Mouse (Mus musculus) MEL (cell line): ENCODE results near the gene Atoh8. TPM values are rescaled to one million over a fixed set of nuclear protein-coding genes. Genes with fewer than 3 reads are reported as not detected.

Source experiments
- DNase-seq: peaks from one replicate; pipeline ENCODE4 v3.0.0; 2011; ENCODE audit warnings: low read depth, low spot score
- H3K27ac ChIP-seq: 2 replicates; pipeline ENCODE4 v1.5.1; 2012; ENCODE audit warnings: low read depth, mild to moderate bottlenecking, control low read depth, low read length, moderate library complexity; ENCODE audit not compliant: control insufficient read depth
- H3K27me3 ChIP-seq, 2 experiments: fragments of 150-350 bp in 1 of 2; sonication (generic) in 1 of 2; 2 replicates each; pipeline ENCODE4 v1.6.1; 2012; ENCODE audit warnings: low read length in 2 of 2, mild to moderate bottlenecking in 2 of 2, improper control_type of control experiment in 1 of 2, moderate library complexity in 1 of 2; ENCODE audit not compliant: insufficient read depth in 2 of 2, control insufficient read depth in 1 of 2
- H3K36me3 ChIP-seq, 2 experiments: 2 replicates each; pipeline ENCODE4 v1.6.1; 2012 to 2014; ENCODE audit warnings: low read length in 2 of 2, improper control_type of control experiment in 1 of 2, inconsistent platforms in 1 of 2, mild to moderate bottlenecking in 1 of 2; ENCODE audit not compliant: insufficient read depth in 2 of 2, control insufficient read depth in 1 of 2
- H3K4me1 ChIP-seq, 2 experiments: fragments of 150-350 bp in 1 of 2; sonication (generic) in 1 of 2; 2 replicates each; pipeline ENCODE4 v1.6.1; 2012; ENCODE audit warnings: low read length in 2 of 2, improper control_type of control experiment in 1 of 2, mild to moderate bottlenecking in 1 of 2; ENCODE audit not compliant: insufficient read depth in 2 of 2, control insufficient read depth in 1 of 2
- H3K4me3 ChIP-seq, 2 experiments: fragments of 150-350 bp in 1 of 2; sonication (generic) in 1 of 2; 2 replicates each; pipeline ENCODE4 v1.5.1; 2012; ENCODE audit warnings: low read depth in 2 of 2, low read length in 2 of 2, mild to moderate bottlenecking in 2 of 2, moderate library complexity in 2 of 2, control low read depth in 1 of 2, improper control_type of control experiment in 1 of 2; ENCODE audit not compliant: control insufficient read depth in 1 of 2, insufficient read depth in 1 of 2
- H3K79me2 ChIP-seq: 2 replicates; pipeline ENCODE4 v1.6.1; 2012; ENCODE audit warnings: mild to moderate bottlenecking, low read length, moderate library complexity; ENCODE audit not compliant: control insufficient read depth, poor library complexity, insufficient read depth
- H3K9ac ChIP-seq: 2 replicates; pipeline ENCODE4 v1.6.1; 2012; ENCODE audit warnings: low read depth, mild to moderate bottlenecking, control low read depth, low read length, moderate library complexity; ENCODE audit not compliant: control insufficient read depth, poor library complexity, severe bottlenecking
- H3K9me3 ChIP-seq: fragments of 150-350 bp; sonication (generic); replicated peaks from 2 replicates; pipeline ENCODE4 v1.6.1; 2012; ENCODE audit warnings: mild to moderate bottlenecking, low read length, improper control_type of control experiment, moderate library complexity; ENCODE audit not compliant: insufficient read depth
- BHLHE40 ChIP-seq: IDR thresholded peaks from 2 replicates; pipeline ENCODE4 v1.6.1; 2012; ENCODE audit warnings: low read depth, mild to moderate bottlenecking, inconsistent platforms, low read length, improper control_type of control experiment, borderline replicate concordance
- CHD1 ChIP-seq: IDR thresholded peaks from 2 replicates; pipeline ENCODE4 v1.6.1; 2012; ENCODE audit warnings: low read depth, mild to moderate bottlenecking, inconsistent platforms, low read length, improper control_type of control experiment
- CHD2 ChIP-seq: IDR thresholded peaks from 2 replicates; pipeline ENCODE4 v1.6.1; 2011; ENCODE audit warnings: low read length, improper control_type of control experiment
- CTCF ChIP-seq, 3 experiments: IDR thresholded peaks in 2 of 3; conservative IDR thresholded peaks in 1 of 3; 2 replicates each; pipeline ENCODE4 v1.5.1; 2011 to 2012; ENCODE audit warnings: low read length in 3 of 3, low read depth in 2 of 3, mild to moderate bottlenecking in 2 of 3, improper control_type of control experiment in 1 of 3, inconsistent platforms in 1 of 3, mixed read lengths in 1 of 3, moderate library complexity in 1 of 3; ENCODE audit not compliant: control insufficient read depth in 1 of 3, insufficient read depth in 1 of 3, poor library complexity in 1 of 3, severe bottlenecking in 1 of 3
- E2F4 ChIP-seq: IDR thresholded peaks from 2 replicates; pipeline ENCODE4 v1.6.1; 2011; ENCODE audit warnings: low read depth, low read length, improper control_type of control experiment, borderline replicate concordance
- ELF1 ChIP-seq: IDR thresholded peaks from 2 replicates; pipeline ENCODE4 v1.6.1; 2014; ENCODE audit warnings: low read depth, mild to moderate bottlenecking, inconsistent platforms, low read length, improper control_type of control experiment, moderate library complexity
- EP300 ChIP-seq, 2 experiments: IDR thresholded peaks; 2 replicates each; pipeline ENCODE4 v1.6.1; 2011; ENCODE audit warnings: improper control_type of control experiment in 2 of 2, low read length in 2 of 2, low read depth in 1 of 2, mild to moderate bottlenecking in 1 of 2
- GABPA ChIP-seq: IDR thresholded peaks from 2 replicates; pipeline ENCODE4 v1.6.1; 2012; ENCODE audit warnings: low read depth, mild to moderate bottlenecking, inconsistent platforms, low read length, improper control_type of control experiment, moderate library complexity
- HCFC1 ChIP-seq: IDR thresholded peaks from 2 replicates; pipeline ENCODE4 v1.6.1; 2012; ENCODE audit warnings: low read depth, mild to moderate bottlenecking, inconsistent platforms, low read length, improper control_type of control experiment, moderate library complexity
- JUND ChIP-seq: IDR thresholded peaks from 2 replicates; pipeline ENCODE4 v1.6.1; 2011; ENCODE audit warnings: low read depth, mild to moderate bottlenecking, improper control_type of control experiment, low read length
- MAZ ChIP-seq: IDR thresholded peaks from 2 replicates; pipeline ENCODE4 v1.6.1; 2012; ENCODE audit warnings: low read depth, mild to moderate bottlenecking, inconsistent platforms, low read length, improper control_type of control experiment
- MXI1 ChIP-seq: IDR thresholded peaks from 2 replicates; pipeline ENCODE4 v1.6.1; 2011; ENCODE audit warnings: mild to moderate bottlenecking, low read depth, low read length, improper control_type of control experiment
- MYB ChIP-seq: IDR thresholded peaks from 2 replicates; pipeline ENCODE4 v1.6.1; 2011; ENCODE audit warnings: mild to moderate bottlenecking, low read depth, low read length, improper control_type of control experiment
- MYC ChIP-seq: IDR thresholded peaks from 2 replicates; pipeline ENCODE4 v1.6.1; 2011; ENCODE audit warnings: low read depth, mild to moderate bottlenecking, low read length, improper control_type of control experiment, moderate library complexity
- NELFE ChIP-seq: IDR thresholded peaks from 2 replicates; pipeline ENCODE4 v1.6.1; 2011; ENCODE audit warnings: low read depth, low read length, improper control_type of control experiment
- POLR2A ChIP-seq, 2 experiments: IDR thresholded peaks; 2 replicates each; pipeline ENCODE4 v1.6.1; 2011 to 2012; ENCODE audit warnings: low read length in 2 of 2, mild to moderate bottlenecking in 2 of 2, control low read depth in 1 of 2, improper control_type of control experiment in 1 of 2, low read depth in 1 of 2, moderate library complexity in 1 of 2; ENCODE audit not compliant: control insufficient read depth in 1 of 2, insufficient read depth in 1 of 2, poor library complexity in 1 of 2
- POLR2AphosphoS2 ChIP-seq: IDR thresholded peaks from 2 replicates; pipeline ENCODE4 v1.6.1; 2011; ENCODE audit warnings: low read length, improper control_type of control experiment
- POLR2AphosphoS5 ChIP-seq: IDR thresholded peaks from 2 replicates; pipeline ENCODE4 v1.6.1; 2012; ENCODE audit warnings: low read depth, borderline replicate concordance, mild to moderate bottlenecking, inconsistent platforms, low read length, moderate library complexity, mixed read lengths
- RAD21 ChIP-seq: IDR thresholded peaks from 2 replicates; pipeline ENCODE4 v1.6.1; 2011; ENCODE audit warnings: mild to moderate bottlenecking, low read depth, low read length, improper control_type of control experiment
- SIN3A ChIP-seq: IDR thresholded peaks from 2 replicates; pipeline ENCODE4 v1.6.1; 2012; ENCODE audit warnings: low read length, improper control_type of control experiment, inconsistent platforms
- SMC3 ChIP-seq: IDR thresholded peaks from 2 replicates; pipeline ENCODE4 v1.6.1; 2011; ENCODE audit warnings: low read depth, low read length, improper control_type of control experiment
- TAL1 ChIP-seq: IDR thresholded peaks from 2 replicates; pipeline ENCODE4 v1.6.1; 2012; ENCODE audit warnings: mild to moderate bottlenecking, inconsistent platforms, low read length, moderate library complexity, mixed read lengths
- TBP ChIP-seq: IDR thresholded peaks from 2 replicates; pipeline ENCODE4 v1.8.0; 2011; ENCODE audit warnings: low read depth, low read length, improper control_type of control experiment
- UBTF ChIP-seq: IDR thresholded peaks from 2 replicates; pipeline ENCODE4 v1.6.1; 2012; ENCODE audit warnings: low read depth, mild to moderate bottlenecking, inconsistent platforms, low read length, improper control_type of control experiment, moderate library complexity, borderline replicate concordance; ENCODE audit not compliant: insufficient read depth
- USF1 ChIP-seq: IDR thresholded peaks from 2 replicates; pipeline ENCODE4 v1.6.1; 2014; ENCODE audit warnings: low read depth, mild to moderate bottlenecking, inconsistent platforms, low read length, improper control_type of control experiment, moderate library complexity
- ZC3H11A ChIP-seq: IDR thresholded peaks from 2 replicates; pipeline ENCODE4 v1.6.1; 2012; ENCODE audit warnings: low read depth, mild to moderate bottlenecking, inconsistent platforms, low read length, improper control_type of control experiment
- ZKSCAN1 ChIP-seq: IDR thresholded peaks from 2 replicates; pipeline ENCODE4 v1.6.1; 2012; ENCODE audit warnings: low read depth, mild to moderate bottlenecking, inconsistent platforms, low read length, improper control_type of control experiment, moderate library complexity
- ZMIZ1 ChIP-seq: IDR thresholded peaks from 2 replicates; pipeline ENCODE4 v1.6.1; 2012; ENCODE audit warnings: low read depth, mild to moderate bottlenecking, inconsistent platforms, low read length, improper control_type of control experiment, moderate library complexity
- ZNF384 ChIP-seq: IDR thresholded peaks from 2 replicates; pipeline ENCODE4 v1.6.1; 2012; ENCODE audit warnings: low read depth, mild to moderate bottlenecking, inconsistent platforms, low read length, improper control_type of control experiment
- polyA plus RNA-seq, 2 experiments: library from polyadenylated mRNA; stranded (reverse) in 1 of 2; unstranded in 1 of 2; fragments of >175 nt in 1 of 2; fragments of >200 nt in 1 of 2; gene quantifications; 2 replicates each; pipeline versions ENCODE4 v1.2.1 to v1.2.4; 2012; ENCODE audit warnings: low replicate concordance in 2 of 2, low read depth in 1 of 2; ENCODE audit not compliant: insufficient read length in 2 of 2, insufficient read depth in 1 of 2, missing spikeins in 1 of 2
- total RNA-seq: library from RNA; depleted of rRNA; stranded (reverse); fragments of 300-350 nt; gene quantifications from 2 replicates; pipeline ENCODE4 v1.2.3, GENCODE M21; 2012

Gene Atoh8
- total and polyA plus RNA-seq, 3 experiments, result not detected

- Histone ChIP-seq H3K4me1 (no peaks in the 10 kb centered on the region), H3K27ac (no peak overlapping the region), H3K4me3 (no peak overlapping the region), H3K27me3 (peaks cover 23% of the 10 kb centered on the region in 2 experiments), H3K9ac (no peak overlapping the region), H3K79me2 (no peaks in the 10 kb centered on the region), H3K9me3 (no peaks in the 10 kb centered on the region), H3K36me3 (no peaks in the 10 kb centered on the region)
- DNase-seq, result no peak
- no peak for TF ChIP-seq MYB
- TF ChIP-seq NELFE, result no peak
- no peak for TF ChIP-seq HCFC1
- TF ChIP-seq TBP, result no peak
- no peak for TF ChIP-seq SIN3A
- no peak for TF ChIP-seq MAZ
- TF ChIP-seq E2F4, result no peak
- no peak for TF ChIP-seq CHD2
- TF ChIP-seq EP300 (IDR thresholded peaks at IDR 0.05; ENCODE audit: low read depth in 1 of 2, low read length in 2 of 2), result no peak
- no peak for TF ChIP-seq ZKSCAN1
- no peak for TF ChIP-seq BHLHE40
- TF ChIP-seq POLR2A (IDR thresholded peaks at IDR 0.05; ENCODE audit: control insufficient read depth in 1 of 2, insufficient read depth in 1 of 2, low read depth in 1 of 2, low read length in 2 of 2, poor library complexity in 1 of 2), result no peak
- no peak for TF ChIP-seq CHD1
- no peak for TF ChIP-seq GABPA
- no peak for TF ChIP-seq ZMIZ1
- no peak for TF ChIP-seq UBTF
- TF ChIP-seq POLR2AphosphoS5, result no peak
- no peak for TF ChIP-seq MXI1
- TF ChIP-seq ELF1, result no peak
- no peak for TF ChIP-seq TAL1
Measured at GRCm38 (mm10) chr6:72204858-72205257, 30.5 kb downstream of the Atoh8 start.

GRCm38 (mm10) chr6:72203279-72203678 lies 32.1 kb downstream of the Atoh8 start:
- H3K79me2 ChIP-seq, result no peaks in the 10 kb centered on the region
- DNase-seq, result no peak
- peaks cover 16 to 27% of the 10 kb centered on the region in 2 experiments for H3K27me3 ChIP-seq
- H3K4me3 ChIP-seq, result no peak overlapping the region
- H3K27ac ChIP-seq, result no peak overlapping the region
- TF ChIP-seq CHD1 (no peak), ZMIZ1 (no peak), ZNF384 (no peak), MAZ (no peak), E2F4 (no peak), CTCF (IDR thresholded peaks at IDR 0.05 in 2 of 3, conservative IDR thresholded peaks at IDR 0.05 in 1 of 3; ENCODE audit: control insufficient read depth in 1 of 3, insufficient read depth in 1 of 3, low read depth in 2 of 3, low read length in 3 of 3, poor library complexity in 1 of 3, severe bottlenecking in 1 of 3) (no peak), SMC3 (no peak), ELF1 (no peak), RAD21 (no peak), GABPA (no peak), UBTF (no peak), TBP (no peak), BHLHE40 (no peak), JUND (no peak), ZC3H11A (no peak), POLR2AphosphoS2 (no peak), USF1 (no peak), MYC (no peak), EP300 (IDR thresholded peaks at IDR 0.05; ENCODE audit: low read depth in 1 of 2, low read length in 2 of 2) (no peak)
- H3K36me3 ChIP-seq, result no peaks in the 10 kb centered on the region
- H3K9ac ChIP-seq, result no peak overlapping the region
- no peaks in the 10 kb centered on the region for H3K4me1 ChIP-seq
- H3K9me3 ChIP-seq, result no peaks in the 10 kb centered on the region
